Mouse (Mus musculus): ENCODE results near the gene Rhbg. TPM values are rescaled to one million over a fixed set of nuclear protein-coding genes. Genes with fewer than 3 reads are reported as not detected.
A peak's percentile ranks its signal among the peaks of the same experiment; 100 is the strongest.
"Not testable (repeated sequence)": the region's sequence is repeated elsewhere in the genome, so short reads cannot be mapped to it uniquely, and the experiment has no call there.

The Rhbg gene
- polyA plus RNA-seq (2015; fragmentation: Nextera tagmentation; extraction: Ambion mirVana) = 0.34 and 0.42 TPM in 2 replicates

DNA sequence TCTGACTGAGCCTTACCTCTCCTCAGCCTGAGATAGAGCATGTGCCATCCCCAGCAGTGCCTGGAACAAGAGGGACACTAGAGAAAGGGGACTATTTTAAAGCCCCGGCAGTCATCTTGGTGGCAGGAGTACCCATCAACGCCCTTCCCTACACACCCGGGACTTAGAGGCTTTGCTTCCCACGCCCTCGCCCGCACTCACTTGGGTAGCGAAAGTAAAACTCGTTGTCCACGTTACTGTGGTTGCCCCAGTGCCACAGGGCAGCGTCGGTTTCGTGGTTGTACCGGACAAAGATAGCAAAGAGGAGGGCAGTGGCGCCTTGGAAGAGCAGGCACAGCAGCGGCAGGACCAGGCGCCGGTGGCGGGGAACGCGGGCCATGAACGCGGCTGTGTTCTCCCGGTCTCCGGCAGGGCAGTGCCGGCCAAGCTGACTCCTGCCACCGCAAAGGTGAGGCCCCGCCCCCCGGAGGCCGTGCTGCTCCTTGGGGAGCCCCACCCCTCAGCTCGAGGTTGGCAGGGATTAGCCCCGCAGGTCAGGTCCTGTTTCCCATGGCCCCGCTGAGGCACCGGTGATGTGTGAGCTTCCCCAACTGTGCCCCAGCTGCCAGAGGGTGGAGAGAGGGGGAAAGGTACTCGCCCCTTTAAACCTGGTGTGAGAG lies at the start of gene Rhbg:
Gene Rhbg (minus strand): TSS at position 442 of the 659 bp plus-strand sequence.
- H3K27ac ChIP-seq = no peak within 1 kb of the TSS
- peak within 1 kb of the TSS; percentile 72 for H3K4me2 ChIP-seq
- peaks cover 6% of the 10 kb centered on the region for H3K4me1 ChIP-seq
- peak within 1 kb of the TSS; percentile 41 for H3K4me3 ChIP-seq
- peaks cover 47% of the 10 kb centered on the region for H3K27me3 ChIP-seq
- no peaks in the 10 kb centered on the region for H3K9me3 ChIP-seq
- no peaks in the 10 kb centered on the region for H3K36me3 ChIP-seq
- 0 out of 2 replicates have a peak, but pooled peaks have one; percentile 20 for ATAC-seq (ENCODE audit: borderline replicate concordance, extremely low read depth, low FRiP score, low TSS enrichment)
- H3K9ac ChIP-seq = peak within 1 kb of the TSS; percentile 14
- WGBS = under 1% methylated on average over 34 of the region's 34 CpGs

DNA sequence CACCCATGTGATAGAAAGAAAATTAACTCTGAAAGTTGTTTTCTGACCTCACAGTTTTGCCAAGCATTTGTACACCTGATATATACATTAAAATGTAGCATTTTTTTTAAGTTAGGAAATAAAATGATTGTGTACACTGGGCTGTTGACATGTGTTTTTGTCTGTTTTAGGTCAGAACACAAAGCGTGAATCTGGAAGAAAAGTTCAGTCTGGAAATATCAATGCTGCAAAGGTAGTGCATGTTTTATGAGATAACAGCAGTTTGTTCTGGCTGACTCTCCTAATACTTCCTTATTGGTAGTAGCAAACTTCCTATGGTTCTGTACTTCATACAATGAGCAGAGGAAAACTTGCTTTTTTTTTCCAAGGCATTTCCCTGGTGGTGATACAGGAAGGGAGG lies 44.7 kb upstream of the Rhbg start:
- Histone ChIP-seq H3K36me3 (peaks cover 49% of the 10 kb centered on the region), H3K27ac (no peak overlapping the region), H3K27me3 (no peaks in the 10 kb centered on the region), H3K9ac (no peak overlapping the region), H3K4me1 (peaks cover 17% of the 10 kb centered on the region), H3K9me3 (no peaks in the 10 kb centered on the region), H3K4me2 (no peak overlapping the region), H3K4me3 (no peak overlapping the region)
- 86% methylated on average over 1 of the region's 1 CpGs for WGBS
- no peak for ATAC-seq (ENCODE audit: borderline replicate concordance, extremely low read depth, low FRiP score, low TSS enrichment)

DNA sequence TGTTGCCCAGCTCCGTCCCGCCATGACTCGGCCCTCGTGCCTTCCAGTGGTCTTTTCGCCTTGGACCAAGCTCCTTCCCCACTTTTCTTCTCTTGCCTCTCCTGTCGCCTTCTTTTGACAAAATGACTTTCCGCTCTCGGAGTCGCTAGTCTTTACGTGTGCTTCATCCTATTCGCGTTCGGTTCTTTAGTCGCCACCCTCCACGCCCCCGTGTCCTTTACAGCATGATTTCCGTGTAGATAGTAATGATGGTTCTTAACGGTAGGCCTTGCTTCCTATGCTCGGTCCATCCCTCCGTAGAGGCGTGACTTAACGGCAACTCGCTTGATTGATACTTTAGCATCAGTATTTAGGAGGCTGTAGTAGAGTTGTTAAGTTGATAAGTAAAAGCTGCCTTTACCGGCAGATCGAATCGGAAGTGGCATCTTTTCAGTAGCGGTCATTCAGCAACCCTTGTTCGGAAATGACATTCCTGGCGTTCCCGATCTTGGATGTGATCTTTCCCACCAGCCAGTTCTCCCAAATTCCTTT lies 42.9 kb upstream of the Rhbg start:
- peak overlapping the region; percentile 74 for H3K4me2 ChIP-seq
- H3K27me3 ChIP-seq = no peaks in the 10 kb centered on the region
- peaks cover 17% of the 10 kb centered on the region for H3K4me1 ChIP-seq
- under 1% methylated on average over 30 of the region's 30 CpGs for WGBS
- H3K9ac ChIP-seq = peak overlapping the region; percentile 83
- peaks cover 33% of the 10 kb centered on the region for H3K36me3 ChIP-seq
- no peaks in the 10 kb centered on the region for H3K9me3 ChIP-seq
- peak overlapping the region; percentile 95 for H3K27ac ChIP-seq
- peak overlapping the region; percentile 85 for H3K4me3 ChIP-seq
- no peak for ATAC-seq (ENCODE audit: borderline replicate concordance, extremely low read depth, low FRiP score, low TSS enrichment)

DNA sequence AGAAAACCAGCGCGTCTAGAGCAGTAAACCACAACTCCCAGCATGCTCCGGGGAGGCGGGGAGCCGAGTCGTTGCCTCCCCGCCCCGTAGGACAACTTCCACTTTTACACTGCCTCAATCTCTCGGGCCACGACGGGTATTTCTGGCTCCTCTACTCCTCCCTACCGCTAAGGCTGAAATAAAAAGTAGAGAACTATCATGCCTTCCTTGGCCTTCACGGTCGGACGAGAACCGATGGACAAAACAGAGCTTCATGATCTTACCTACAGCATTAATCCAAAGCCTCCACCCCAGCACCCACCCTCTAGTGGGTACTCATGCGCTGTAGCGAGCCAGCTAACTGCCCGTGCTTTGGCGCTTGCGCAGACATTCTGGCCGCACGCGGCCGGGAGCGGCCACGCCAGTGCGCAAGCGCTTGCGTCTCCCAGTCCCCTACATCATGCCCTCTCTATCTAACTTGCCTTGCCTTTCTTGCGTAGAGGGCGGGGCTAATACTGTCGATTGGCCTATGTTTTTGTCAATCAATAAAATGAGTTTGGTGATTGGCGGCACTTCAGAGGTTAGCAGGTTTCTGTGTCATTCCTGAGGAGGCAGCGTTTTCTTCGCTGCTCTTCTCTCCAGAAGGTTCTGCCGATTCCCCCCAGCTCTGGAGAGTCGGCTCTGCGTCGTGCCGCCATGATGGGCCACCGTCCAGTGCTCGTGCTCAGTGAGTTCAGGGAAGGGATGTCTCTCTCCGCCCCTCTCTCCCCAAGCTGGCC lies 42.2 kb upstream of the Rhbg start, which contains the start of the genes Tsacc and Cct3:
Gene Tsacc (minus strand): TSS at position 439 of the 758 bp plus-strand sequence.
Gene Cct3 (plus strand): TSS at position 556 of the 758 bp plus-strand sequence.
- under 1% methylated on average over 44 of the region's 44 CpGs for WGBS
- peak; percentile 99 for ATAC-seq (ENCODE audit: borderline replicate concordance, extremely low read depth, low FRiP score, low TSS enrichment)
- H3K4me3 ChIP-seq = peak within 1 kb of the TSS; percentile 85
- no peaks in the 10 kb centered on the region for H3K9me3 ChIP-seq
- peaks cover 29% of the 10 kb centered on the region for H3K36me3 ChIP-seq
- H3K27me3 ChIP-seq = no peaks in the 10 kb centered on the region
- H3K27ac ChIP-seq = peak within 1 kb of the TSS; percentile 95
- H3K4me1 ChIP-seq = peaks cover 17% of the 10 kb centered on the region
- H3K9ac ChIP-seq = peak within 1 kb of the TSS; percentile 83
- H3K4me2 ChIP-seq = peak within 1 kb of the TSS; percentile 74

GRCm38 (mm10) chr3:88296110-88296560 lies 41.6 kb upstream of the Rhbg start:
- no peak for ATAC-seq (ENCODE audit: borderline replicate concordance, extremely low read depth, low FRiP score, low TSS enrichment)
- WGBS = 1% methylated on average over 12 of the region's 12 CpGs
- Histone ChIP-seq H3K4me3 (peak overlapping the region; percentile 85), H3K4me2 (peak overlapping the region; percentile 72), H3K27me3 (no peaks in the 10 kb centered on the region), H3K36me3 (peaks cover 23% of the 10 kb centered on the region), H3K27ac (peak overlapping the region; percentile 95), H3K9ac (peak overlapping the region; percentile 73), H3K4me1 (peaks cover 17% of the 10 kb centered on the region), H3K9me3 (no peaks in the 10 kb centered on the region)

GRCm38 (mm10) chr3:88295272-88295671 lies 40.8 kb upstream of the Rhbg start:
- peak overlapping the region; percentile 85; the same call in 1 of the 2 replicates for H3K4me3 ChIP-seq
- WGBS = 63% methylated on average over 1 of the region's 1 CpGs
- H3K9me3 ChIP-seq; H3K9ac ChIP-seq; H3K27me3 ChIP-seq; H3K27ac ChIP-seq; ATAC-seq (ENCODE audit: borderline replicate concordance, extremely low read depth, low FRiP score, low TSS enrichment): not testable (repeated sequence)
- peak overlapping the region; percentile 72 for H3K4me2 ChIP-seq
- peaks cover 17% of the 10 kb centered on the region for H3K4me1 ChIP-seq
- H3K36me3 ChIP-seq = peaks cover 15% of the 10 kb centered on the region

DNA sequence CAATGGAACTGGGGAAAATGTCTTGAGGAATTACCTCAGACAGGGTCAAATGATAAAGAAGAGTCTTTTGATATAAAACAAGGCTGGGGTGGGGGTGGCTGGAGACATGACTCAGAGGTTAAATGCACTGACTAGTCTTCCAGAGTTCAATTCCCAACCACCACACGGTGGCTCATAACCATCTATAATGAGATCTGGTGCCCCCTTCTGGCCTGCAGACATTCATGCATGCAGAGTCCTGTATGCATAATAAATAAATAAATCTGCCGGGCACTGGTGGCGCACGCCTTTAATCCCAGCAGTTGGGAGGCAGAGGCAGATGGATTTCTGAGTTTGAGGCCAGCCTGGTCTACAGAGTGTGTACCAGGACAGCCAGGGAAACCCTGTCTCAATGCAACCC lies 37.5 kb upstream of the Rhbg start:
- no peak overlapping the region for H3K4me2 ChIP-seq
- 51% methylated on average over 4 of the region's 4 CpGs for WGBS
- ATAC-seq (ENCODE audit: borderline replicate concordance, extremely low read depth, low FRiP score, low TSS enrichment) = no peak
- H3K27ac ChIP-seq = no peak overlapping the region
- no peak overlapping the region for H3K9ac ChIP-seq
- H3K36me3 ChIP-seq = no peaks in the 10 kb centered on the region
- peaks cover 3% of the 10 kb centered on the region for H3K4me1 ChIP-seq
- H3K4me3 ChIP-seq = no peak overlapping the region
- no peaks in the 10 kb centered on the region for H3K27me3 ChIP-seq
- H3K9me3 ChIP-seq = no peaks in the 10 kb centered on the region

DNA sequence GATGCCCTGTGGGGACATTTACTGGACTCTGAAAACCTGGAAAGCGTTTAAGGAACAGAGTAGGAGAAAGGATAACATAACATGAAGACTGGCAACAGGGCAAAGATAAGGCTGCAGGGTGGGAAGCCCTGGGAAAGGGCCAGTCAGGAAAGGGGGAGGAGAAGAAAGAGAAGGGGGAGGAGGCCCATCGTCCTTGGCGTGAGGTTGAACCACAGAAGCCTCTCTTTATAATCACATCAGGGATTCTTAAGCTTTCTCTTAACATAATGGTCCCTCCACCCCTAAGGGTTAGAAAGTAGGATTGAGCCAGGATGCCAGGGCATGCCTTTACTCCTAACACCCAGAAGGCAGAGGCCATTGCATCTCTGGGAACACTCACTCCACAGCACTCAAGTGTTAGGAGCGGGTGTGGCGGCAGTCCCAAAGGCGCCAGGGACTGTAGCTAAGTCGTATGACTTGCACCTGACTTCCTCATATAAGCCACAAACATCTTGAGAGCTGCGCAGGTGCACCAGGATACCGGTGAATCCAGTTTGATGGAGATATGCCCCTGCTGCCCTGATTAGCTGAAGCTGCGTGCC lies 33.7 kb upstream of the Rhbg start:
- not testable (repeated sequence) for H3K9ac ChIP-seq; H3K27me3 ChIP-seq; H3K4me3 ChIP-seq; H3K36me3 ChIP-seq; H3K9me3 ChIP-seq; H3K4me2 ChIP-seq; ATAC-seq (ENCODE audit: borderline replicate concordance, extremely low read depth, low FRiP score, low TSS enrichment); H3K4me1 ChIP-seq
- peak overlapping the region; percentile 48; the same call in 1 of the 2 replicates for H3K27ac ChIP-seq
- 70% methylated on average over 10 of the region's 10 CpGs for WGBS

DNA sequence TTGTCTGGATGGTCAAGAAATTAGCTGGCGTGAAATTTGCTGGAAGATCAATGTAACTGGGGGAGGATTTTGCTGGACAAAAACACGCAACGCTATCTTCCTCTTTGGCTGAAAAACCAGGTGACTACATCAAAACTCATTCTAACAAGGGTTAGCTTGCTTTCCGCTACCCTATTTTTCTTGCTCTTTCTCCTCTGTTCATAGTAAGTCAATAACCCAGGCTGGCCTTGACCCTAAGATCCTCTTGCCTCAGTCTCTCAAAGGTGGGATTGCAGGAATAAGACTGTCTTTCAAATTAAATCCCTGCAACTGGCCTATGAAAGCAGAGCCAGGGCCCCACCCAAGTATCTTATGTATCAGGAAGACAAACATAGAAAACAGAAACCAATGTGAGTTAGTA lies 32.6 kb upstream of the Rhbg start, which contains the start of gene Gm38392:
Gene Gm38392 (minus strand): TSS at position 101 of the 400 bp plus-strand sequence.
- 98% methylated on average over 4 of the region's 4 CpGs for WGBS
- Histone ChIP-seq H3K4me2 (no peak within 1 kb of the TSS), H3K9ac (no peak within 1 kb of the TSS), H3K9me3 (no peaks in the 10 kb centered on the region), H3K4me3 (no peak within 1 kb of the TSS), H3K36me3 (no peaks in the 10 kb centered on the region), H3K27ac (peak within 1 kb of the TSS; percentile 48; the same call in 1 of the 2 replicates), H3K27me3 (no peaks in the 10 kb centered on the region), H3K4me1 (no peaks in the 10 kb centered on the region)
- ATAC-seq (ENCODE audit: borderline replicate concordance, extremely low read depth, low FRiP score, low TSS enrichment) = no peak

DNA sequence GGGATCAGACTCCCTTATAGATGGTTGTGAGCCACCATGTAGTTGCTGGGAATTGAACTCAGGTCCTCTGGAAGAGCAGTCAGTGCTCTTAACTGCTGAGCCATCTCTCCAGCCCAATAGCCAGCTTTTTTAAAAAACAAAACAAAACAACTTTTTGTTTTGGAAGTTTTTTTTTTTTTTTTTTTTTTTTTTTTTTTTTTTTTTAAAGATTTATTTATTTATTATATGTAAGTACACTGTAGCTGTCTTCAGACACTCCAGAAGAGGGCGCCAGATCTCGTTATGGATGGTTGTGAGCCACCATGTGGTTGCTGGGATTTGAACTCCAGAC lies 31.0 kb upstream of the Rhbg start:
- H3K4me2 ChIP-seq; ATAC-seq (ENCODE audit: borderline replicate concordance, extremely low read depth, low FRiP score, low TSS enrichment); H3K4me3 ChIP-seq; H3K9ac ChIP-seq; H3K9me3 ChIP-seq; H3K36me3 ChIP-seq; H3K4me1 ChIP-seq; H3K27me3 ChIP-seq; H3K27ac ChIP-seq: not testable (repeated sequence)
- WGBS = 72% methylated on average over 2 of the region's 2 CpGs

- H3K4me2 ChIP-seq; H3K9ac ChIP-seq; ATAC-seq (ENCODE audit: borderline replicate concordance, extremely low read depth, low FRiP score, low TSS enrichment); H3K36me3 ChIP-seq; H3K27me3 ChIP-seq; H3K4me1 ChIP-seq; H3K9me3 ChIP-seq; H3K4me3 ChIP-seq; H3K27ac ChIP-seq: not testable (repeated sequence)
- 95% methylated on average over 14 of the region's 14 CpGs for WGBS
Measured at GRCm38 (mm10) chr3:88284815-88285564, 30.5 kb upstream of the Rhbg start.
